Mouse (Mus musculus) hindbrain, postnatal 0 days (tissue): Measurements from ENCODE around the gene Shroom3. TPM values are rescaled to one million over a fixed set of nuclear protein-coding genes. Genes with fewer than 3 reads are reported as not detected.

Experiments
- ATAC-seq: fragments of 200-750 bp; cut with Nextera tagmentation; 2 replicates; pipeline ENCODE4 v1.8.0; 2017; ENCODE audit warnings: mild to moderate bottlenecking, moderate TSS enrichment, moderate library complexity
- DNase-seq: peaks from one replicate; pipeline ENCODE4 v3.0.0-alpha.2; 2015; ENCODE audit warnings: low spot score
- H3K27ac ChIP-seq: fragments of 300-500 bp; sonication (generic); 2 replicates; pipeline ENCODE4 v1.5.1; 2014; ENCODE audit warnings: mild to moderate bottlenecking
- H3K27me3 ChIP-seq: fragments of 300-500 bp; sonication (generic); 2 replicates; pipeline ENCODE4 v1.6.1; 2014; ENCODE audit warnings: low read length, mixed read lengths; ENCODE audit not compliant: insufficient read depth
- H3K36me3 ChIP-seq: fragments of 300-500 bp; sonication (generic); 2 replicates; pipeline ENCODE4 v1.6.1; 2014; ENCODE audit warnings: low read length, mixed read lengths; ENCODE audit not compliant: insufficient read depth
- H3K4me1 ChIP-seq: fragments of 300-500 bp; sonication (generic); 2 replicates; pipeline ENCODE4 v1.6.1; 2014; ENCODE audit warnings: antibody characterized with exemption, low read length, mixed read lengths; ENCODE audit not compliant: insufficient read depth
- H3K4me2 ChIP-seq: fragments of 300-500 bp; sonication (generic); 2 replicates; pipeline ENCODE4 v1.6.1; 2014; ENCODE audit warnings: low read depth, mild to moderate bottlenecking, low read length, moderate library complexity, mixed read lengths
- H3K4me3 ChIP-seq: fragments of 300-500 bp; sonication (generic); 2 replicates; pipeline ENCODE4 v1.5.1; 2014; ENCODE audit warnings: low read length
- H3K9ac ChIP-seq: fragments of 300-500 bp; sonication (generic); replicated peaks from 2 replicates; pipeline ENCODE4 v1.6.1; 2014; ENCODE audit warnings: mild to moderate bottlenecking, low read length, moderate library complexity, mixed read lengths
- H3K9me3 ChIP-seq: fragments of 300-500 bp; sonication (generic); 2 replicates; pipeline ENCODE4 v1.6.1; 2016; ENCODE audit warnings: low read length, mixed read lengths
- CTCF ChIP-seq: IDR thresholded peaks from 2 replicates; pipeline ENCODE4 v1.5.1; 2016; ENCODE audit warnings: antibody characterized with exemption, control low read depth, low read depth
- WGBS: fragments of 180-500 bp; shearing (Covaris S2); extraction: QIAGEN DNeasy Blood & Tissue Kit; methylation state at CpG from one replicate; pipeline ENCODE4 v1.1.7; 2014; 5-methylcytosine and 5-hydroxymethylcytosine counted together
- polyA plus RNA-seq: library from polyadenylated mRNA; unstranded; fragments of >200 nt; fragmentation: Nextera tagmentation; extraction: Ambion mirVana; gene quantifications from 2 replicates; pipeline ENCODE4 v1.2.1, GENCODE M21; 2015
- total RNA-seq: library from RNA; depleted of rRNA; stranded (reverse); fragments of >200 nt; gene quantifications from 2 replicates; pipeline ENCODE4 v1.2.3, GENCODE M21; 2014

Gene Shroom3
- total and polyA plus RNA-seq, 2 experiments from 2014 or later = 1.1 to 9.7 TPM

DNA sequence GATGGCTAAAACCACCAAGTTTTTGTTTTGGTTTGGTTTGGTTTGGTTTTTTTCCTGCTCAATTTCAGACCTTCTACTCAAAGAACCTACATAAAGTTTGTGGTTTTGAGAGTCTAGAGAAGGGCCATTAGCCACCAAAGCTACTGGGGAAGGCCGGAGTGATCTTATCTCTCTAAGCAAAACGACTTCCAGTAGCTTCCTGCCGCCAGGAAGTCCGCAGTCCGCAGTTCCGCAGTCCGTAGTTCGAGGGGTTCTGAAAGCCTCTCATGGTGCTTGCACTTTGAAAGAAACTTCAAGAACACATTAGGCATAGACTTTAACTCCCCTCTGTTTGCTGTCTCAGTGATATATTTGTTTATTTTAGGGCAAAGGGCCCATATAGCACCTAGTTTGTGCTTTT, 159.2 kb downstream of the Shroom3 start:
- H3K4me3 ChIP-seq = no peak overlapping the region
- ATAC-seq = no peak
- no peaks in the 10 kb centered on the region for H3K9me3 ChIP-seq
- H3K27me3 ChIP-seq = no peaks in the 10 kb centered on the region
- no peak overlapping the region for H3K9ac ChIP-seq
- 0 out of 2 replicates have a peak, but pooled peaks cover 3% of the 10 kb centered on the region for H3K4me1 ChIP-seq
- no peak for DNase-seq
- no peak overlapping the region for H3K4me2 ChIP-seq
- no peaks in the 10 kb centered on the region for H3K36me3 ChIP-seq
- TF ChIP-seq CTCF = no peak
- H3K27ac ChIP-seq = no peak overlapping the region
- 70% methylated on average over 8 of the region's 8 CpGs for WGBS

DNA sequence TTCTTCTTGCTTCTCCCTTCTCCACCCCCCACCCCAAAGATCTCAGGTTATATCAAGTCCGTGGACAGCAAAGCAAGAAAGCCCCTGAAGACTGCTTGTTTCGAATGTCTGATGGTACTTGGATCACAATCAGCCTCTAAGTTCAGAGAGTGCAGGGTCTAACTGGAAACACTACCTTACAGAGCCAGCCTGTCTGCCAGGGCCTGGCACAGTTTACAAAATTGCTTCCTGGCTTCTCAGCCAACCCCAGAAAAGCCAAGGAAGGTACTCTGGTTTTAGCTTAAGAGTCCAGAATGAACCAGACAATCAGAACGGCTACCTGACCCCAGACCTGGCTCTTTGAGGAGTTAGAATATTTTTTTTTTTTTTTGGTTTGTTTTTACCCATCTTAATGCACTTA, 159.6 kb downstream of the Shroom3 start:
- DNase-seq (no peak), ATAC-seq (no peak)
- Histone ChIP-seq H3K9ac (no peak overlapping the region), H3K4me2 (no peak overlapping the region), H3K27me3 (no peaks in the 10 kb centered on the region), H3K27ac (no peak overlapping the region), H3K4me3 (no peak overlapping the region), H3K36me3 (no peaks in the 10 kb centered on the region), H3K9me3 (no peaks in the 10 kb centered on the region), H3K4me1 (0 out of 2 replicates have a peak, but pooled peaks cover 3% of the 10 kb centered on the region)
- no peak for TF ChIP-seq CTCF
- 61% methylated on average over 3 of the region's 3 CpGs for WGBS

DNA sequence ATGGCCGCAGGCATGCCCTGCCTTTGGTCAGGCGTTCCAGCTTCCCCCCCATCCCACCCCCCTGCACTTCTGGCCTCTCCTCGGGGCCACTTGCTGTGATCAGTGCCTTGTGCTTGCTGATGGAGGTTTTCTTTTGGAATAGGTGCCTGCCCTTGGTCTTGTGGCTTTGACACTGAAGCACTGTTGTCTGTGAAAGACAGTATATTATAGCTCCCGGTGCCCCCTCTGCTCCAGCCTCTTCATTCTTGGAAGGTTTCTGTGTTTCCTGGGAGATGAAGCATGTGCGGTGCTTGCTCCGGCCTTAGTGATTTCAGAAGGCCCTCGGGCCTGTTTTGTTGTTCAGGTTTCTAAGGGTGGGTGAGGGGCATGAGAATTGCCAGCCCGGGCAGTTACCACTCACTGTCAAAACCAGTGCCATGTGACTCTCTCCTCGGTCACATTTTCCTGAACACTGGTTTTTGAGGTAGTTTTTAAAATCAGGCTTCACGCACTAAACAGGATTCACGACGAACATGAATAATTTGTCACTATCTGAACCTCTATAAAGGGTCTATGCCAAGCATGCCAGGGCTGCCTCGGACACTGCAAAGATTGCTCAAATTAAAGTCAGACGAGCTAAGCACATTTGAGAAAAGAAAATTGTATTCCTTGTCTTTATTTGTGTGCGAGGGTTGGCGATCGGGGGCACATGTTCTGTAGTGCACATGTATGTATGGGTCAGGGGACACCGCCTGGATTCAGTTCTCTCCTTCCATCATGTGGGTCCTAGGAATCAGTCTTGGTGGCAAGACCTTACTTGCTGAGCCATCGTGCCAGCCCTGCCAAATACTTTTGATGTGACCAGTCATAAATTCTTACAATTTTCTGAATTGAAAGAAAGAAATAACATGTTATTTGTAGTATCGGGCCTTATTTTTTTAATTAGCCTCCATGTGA, 160.9 kb downstream of the Shroom3 start:
- Histone ChIP-seq H3K27ac (peak overlapping the region; percentile 26; the same call in 1 of the 2 replicates), H3K4me2 (no peak overlapping the region), H3K27me3 (no peaks in the 10 kb centered on the region), H3K4me3 (no peak overlapping the region), H3K4me1 (0 out of 2 replicates have a peak, but pooled peaks cover 3% of the 10 kb centered on the region), H3K36me3 (no peaks in the 10 kb centered on the region), H3K9ac (no peak overlapping the region), H3K9me3 (no peaks in the 10 kb centered on the region)
- ATAC-seq = peak; percentile 87
- 34% methylated on average over 20 of the region's 20 CpGs for WGBS
- TF ChIP-seq CTCF = no peak
- DNase-seq = peak; percentile 62

DNA sequence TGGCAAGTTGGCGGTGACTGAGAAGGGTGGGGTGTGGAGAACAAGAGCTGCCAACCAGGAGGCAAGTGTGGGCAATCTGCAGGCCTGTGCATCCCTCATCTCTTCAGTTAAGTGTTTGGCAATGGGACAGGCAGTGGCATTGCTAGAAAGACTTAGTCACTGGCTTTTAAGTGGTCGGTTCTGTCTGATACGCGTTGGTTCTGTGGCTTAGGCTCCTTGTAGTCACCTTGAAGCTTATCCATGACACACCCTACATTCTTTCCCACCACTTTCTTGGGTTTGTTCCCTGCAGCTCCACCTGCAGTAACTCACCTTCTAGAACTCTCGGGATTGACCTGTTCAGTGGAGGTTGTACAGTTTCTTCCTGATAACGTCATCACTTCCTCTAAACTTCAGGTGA, 166.5 kb downstream of the Shroom3 start:
- no peak overlapping the region for H3K9ac ChIP-seq
- no peak for TF ChIP-seq CTCF
- no peak for ATAC-seq
- no peak overlapping the region for H3K4me2 ChIP-seq
- WGBS = 91% methylated on average over 6 of the region's 6 CpGs
- H3K27me3 ChIP-seq = no peaks in the 10 kb centered on the region
- H3K4me1 ChIP-seq = no peaks in the 10 kb centered on the region
- H3K4me3 ChIP-seq = no peak overlapping the region
- no peak for DNase-seq
- H3K9me3 ChIP-seq = no peaks in the 10 kb centered on the region
- H3K27ac ChIP-seq = no peak overlapping the region
- H3K36me3 ChIP-seq = no peaks in the 10 kb centered on the region

DNA sequence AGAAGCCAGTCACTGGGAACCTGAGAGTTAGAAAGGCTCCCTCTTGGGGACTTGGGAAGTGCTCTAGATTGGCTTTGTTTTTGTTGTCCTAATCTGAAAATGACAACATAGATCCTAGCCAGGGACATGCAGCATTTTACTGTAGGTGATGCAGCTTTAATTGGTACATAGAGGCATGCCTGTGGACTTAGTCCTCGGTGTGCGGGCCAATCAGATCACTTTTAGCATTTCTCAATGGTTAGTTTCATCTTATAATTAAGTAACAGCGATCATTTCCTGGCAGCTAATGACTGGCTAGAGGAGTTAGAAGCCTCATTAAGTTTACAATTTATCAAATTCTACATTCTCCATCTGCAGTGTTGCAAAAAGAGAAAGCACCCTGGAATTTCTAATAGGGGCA, 167.7 kb downstream of the Shroom3 start:
- Histone ChIP-seq H3K4me1 (0 out of 2 replicates have a peak, but pooled peaks cover under 1% of the 10 kb centered on the region), H3K27me3 (no peaks in the 10 kb centered on the region), H3K9ac (no peak overlapping the region), H3K9me3 (no peaks in the 10 kb centered on the region), H3K36me3 (no peaks in the 10 kb centered on the region), H3K4me2 (no peak overlapping the region), H3K27ac (no peak overlapping the region), H3K4me3 (no peak overlapping the region)
- TF ChIP-seq CTCF = no peak
- 75% methylated on average over 3 of the region's 3 CpGs for WGBS
- ATAC-seq = 0 out of 2 replicates have a peak, but pooled peaks have one; percentile 21
- no peak for DNase-seq

DNA sequence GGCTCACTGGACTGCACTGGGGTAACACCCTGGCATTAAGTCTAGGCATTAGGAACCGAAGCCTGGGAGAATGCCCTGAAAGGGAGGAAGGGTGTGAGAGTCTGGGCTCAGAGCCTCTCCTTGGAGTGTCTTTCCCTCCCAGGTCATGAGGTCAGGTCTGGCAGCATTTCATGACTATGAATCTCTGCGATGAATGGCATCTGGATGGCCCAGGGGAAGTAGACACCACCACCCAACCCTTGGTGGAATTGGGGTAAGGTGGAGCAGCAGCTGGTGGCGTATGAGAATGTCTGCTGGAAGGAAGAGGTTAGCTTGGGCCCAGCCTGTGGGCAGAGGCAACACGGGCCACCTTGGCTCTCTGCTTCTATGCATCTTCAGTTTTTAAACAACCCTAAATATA, 171.7 kb downstream of the Shroom3 start:
- DNase-seq (no peak), ATAC-seq (no peak)
- no peak overlapping the region for H3K9ac ChIP-seq
- peaks cover 15% of the 10 kb centered on the region; the same call in 1 of the 2 replicates for H3K4me1 ChIP-seq
- no peak overlapping the region for H3K4me3 ChIP-seq
- TF ChIP-seq CTCF = no peak
- H3K36me3 ChIP-seq = no peaks in the 10 kb centered on the region
- WGBS = 80% methylated on average over 4 of the region's 4 CpGs
- H3K27me3 ChIP-seq = no peaks in the 10 kb centered on the region
- no peak overlapping the region for H3K27ac ChIP-seq
- no peaks in the 10 kb centered on the region for H3K9me3 ChIP-seq
- H3K4me2 ChIP-seq = no peak overlapping the region

DNA sequence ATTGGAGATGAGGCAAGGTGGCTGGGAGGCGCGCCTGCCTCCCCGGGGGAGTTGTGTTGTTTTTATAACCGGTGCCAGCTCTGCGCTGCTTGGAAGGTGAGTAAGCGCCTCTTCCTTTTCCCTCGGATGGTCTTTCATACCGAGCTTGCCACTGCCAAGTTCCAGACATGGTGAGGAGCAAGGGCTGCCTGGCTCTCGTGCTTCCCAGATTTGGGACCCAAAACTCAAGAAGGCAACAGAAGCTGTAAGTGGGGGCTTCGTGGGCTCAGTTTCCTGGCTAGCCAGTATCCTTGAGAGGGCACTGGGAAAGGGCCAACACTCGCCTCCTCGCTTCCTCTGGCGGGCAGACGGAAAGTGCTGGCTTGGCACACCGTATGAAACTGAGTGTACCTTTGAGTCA, 173.1 kb downstream of the Shroom3 start:
- no peak for ATAC-seq
- H3K4me3 ChIP-seq = no peak overlapping the region
- peaks cover 17% of the 10 kb centered on the region; the same call in 1 of the 2 replicates for H3K4me1 ChIP-seq
- no peaks in the 10 kb centered on the region for H3K36me3 ChIP-seq
- H3K27ac ChIP-seq = no peak overlapping the region
- TF ChIP-seq CTCF = no peak
- H3K4me2 ChIP-seq = 0 out of 2 replicates have a peak overlapping the region, but pooled peaks have one; percentile 26
- DNase-seq = peak; percentile 33
- no peaks in the 10 kb centered on the region for H3K9me3 ChIP-seq
- H3K9ac ChIP-seq = no peak overlapping the region
- H3K27me3 ChIP-seq = no peaks in the 10 kb centered on the region
- WGBS = 28% methylated on average over 15 of the region's 15 CpGs
